Mouse (Mus musculus) right cerebral cortex, adult 18-20 months (tissue): ENCODE measurements around the gene Sbf2.

Source experiments
- DNase-seq: peaks from one replicate; pipeline ENCODE4 v3.0.0; 2022; ENCODE audit warnings: mixed read lengths

The Sbf2 gene

DNA sequence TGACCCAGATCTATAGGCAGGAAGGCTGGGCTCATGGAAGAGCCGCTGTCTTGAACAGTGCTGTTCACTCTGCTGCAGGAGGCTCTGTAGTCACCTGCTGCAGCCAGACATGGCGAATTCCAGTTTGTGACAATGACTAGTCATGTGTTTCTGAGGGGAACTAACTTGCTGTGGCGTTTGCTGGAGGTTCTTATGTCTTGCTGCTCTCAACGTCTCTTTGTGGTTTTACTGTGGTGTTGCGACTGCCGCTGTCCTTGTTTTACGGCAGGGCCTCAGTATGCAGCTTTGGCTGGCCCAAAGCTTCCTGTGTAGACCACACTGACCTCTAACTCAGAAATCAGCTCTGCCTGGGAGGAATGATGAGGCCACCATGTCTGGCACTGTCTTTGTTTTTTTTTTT, 344.3 kb downstream of the Sbf2 start:
- DNase-seq = no peak

DNA sequence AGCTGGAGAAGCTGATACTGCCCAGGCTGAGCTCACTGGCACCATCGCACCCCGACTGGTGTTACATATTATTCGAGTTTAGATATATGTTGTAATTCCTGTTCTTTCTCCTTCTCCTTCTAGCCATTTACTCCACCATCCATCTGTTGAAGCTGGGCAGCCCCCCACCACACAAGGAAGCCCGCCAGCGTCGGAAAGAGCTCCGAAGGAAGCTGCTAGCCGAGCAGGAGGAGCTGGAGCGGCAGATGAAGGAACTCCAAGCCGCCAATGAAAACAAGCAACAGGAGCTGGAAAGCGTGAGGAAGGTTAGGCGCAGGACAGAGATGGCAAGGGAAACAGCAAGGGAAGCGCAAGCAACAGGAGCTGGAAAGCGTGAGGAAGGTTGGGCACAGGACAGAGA, 344.9 kb downstream of the Sbf2 start:
- DNase-seq = no peak

DNA sequence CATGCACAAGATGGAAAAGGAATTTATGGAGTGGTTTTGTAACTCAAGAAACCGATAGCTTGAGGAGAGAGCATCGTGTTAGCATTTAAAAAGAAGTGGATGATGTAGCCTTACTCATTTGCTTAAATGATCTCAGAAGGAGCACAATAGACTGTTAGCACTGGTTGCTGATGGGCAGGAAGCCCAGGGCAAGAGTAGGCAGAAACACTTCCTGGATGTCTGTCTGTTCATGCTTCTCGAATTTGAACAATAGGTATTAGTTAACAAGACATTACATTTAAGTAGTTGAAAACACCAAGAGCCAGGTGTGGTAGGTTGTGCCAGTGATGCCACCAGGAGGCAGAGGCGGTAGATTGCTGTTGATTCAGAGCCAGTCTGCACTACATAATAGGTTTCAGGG, 346.2 kb downstream of the Sbf2 start:
- DNase-seq = no peak

DNA sequence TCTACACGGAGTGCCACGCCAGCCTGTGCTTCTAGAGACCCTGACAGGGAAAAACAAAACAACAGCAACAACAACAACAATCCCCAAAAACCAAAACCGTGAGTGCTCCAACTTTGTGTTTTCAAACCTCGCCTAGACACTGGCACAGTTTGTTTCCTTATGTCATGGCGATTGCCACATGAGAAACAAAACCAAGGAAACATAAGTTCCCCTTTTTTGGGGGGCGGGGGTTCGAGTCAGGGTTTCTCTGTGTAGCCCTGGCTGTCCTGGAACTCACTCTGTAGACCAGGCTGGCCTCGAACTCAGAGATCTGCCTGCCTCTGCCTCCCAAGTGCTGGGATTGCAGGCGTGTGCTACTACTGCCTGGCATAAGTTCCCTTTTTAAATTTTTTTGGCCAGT, 346.7 kb downstream of the Sbf2 start:
- no peak for DNase-seq

DNA sequence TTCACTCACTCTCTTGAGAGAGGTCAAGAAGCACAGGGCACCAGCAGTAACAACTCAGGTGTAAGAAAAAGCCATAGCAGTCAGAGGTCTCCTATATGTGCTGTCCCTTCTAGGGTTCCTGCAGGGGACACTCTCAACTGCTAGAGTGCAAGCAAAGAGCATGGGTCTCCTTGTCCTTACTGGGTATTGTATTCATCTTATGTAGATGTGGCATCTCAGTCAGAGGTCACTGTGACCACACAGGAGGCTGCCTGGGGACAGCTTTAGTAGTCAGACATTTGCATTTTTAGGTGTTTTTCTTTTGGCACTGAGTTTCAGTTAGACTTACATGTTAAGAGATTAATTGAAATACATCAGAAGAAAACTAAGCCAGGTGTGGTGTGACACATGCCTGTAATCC, 347.7 kb downstream of the Sbf2 start:
- no peak for DNase-seq

DNA sequence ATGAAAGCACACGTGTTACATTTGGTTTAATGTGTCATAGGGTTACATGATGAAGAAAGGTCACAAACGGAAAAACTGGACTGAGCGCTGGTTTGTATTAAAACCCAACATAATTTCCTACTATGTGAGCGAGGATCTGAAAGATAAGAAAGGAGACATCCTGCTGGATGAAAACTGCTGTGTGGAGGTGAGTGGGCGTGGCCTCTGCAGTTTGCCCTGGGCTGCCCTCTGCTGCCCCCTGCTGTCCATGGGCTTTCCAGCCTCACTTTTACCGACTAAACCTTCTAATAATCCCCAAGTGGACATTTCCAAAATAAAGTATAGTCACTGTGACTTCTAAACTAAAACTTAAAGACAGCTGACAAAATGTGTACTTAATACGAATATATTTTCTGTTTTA, 348.9 kb downstream of the Sbf2 start:
- DNase-seq = peak; percentile 75

DNA sequence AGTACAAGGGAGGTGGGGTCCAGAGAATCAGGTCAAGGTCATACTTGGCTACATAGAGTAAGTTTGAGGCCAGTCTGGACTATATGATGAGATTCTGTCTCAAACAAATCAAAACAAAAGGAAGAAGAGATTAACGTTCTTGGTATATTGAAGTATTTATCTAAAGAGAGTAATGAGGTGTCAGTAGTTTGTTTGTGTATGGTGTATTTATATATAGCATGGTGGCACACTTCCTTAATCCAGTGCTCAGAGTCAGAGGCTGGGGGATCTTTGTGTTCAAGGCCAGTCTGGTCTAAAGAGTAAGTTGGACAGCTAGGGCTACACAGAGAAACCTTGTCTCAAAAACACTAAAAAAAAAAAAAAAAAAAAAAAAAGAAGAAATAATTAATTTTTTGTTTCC, 351.2 kb downstream of the Sbf2 start:
- no peak for DNase-seq

DNA sequence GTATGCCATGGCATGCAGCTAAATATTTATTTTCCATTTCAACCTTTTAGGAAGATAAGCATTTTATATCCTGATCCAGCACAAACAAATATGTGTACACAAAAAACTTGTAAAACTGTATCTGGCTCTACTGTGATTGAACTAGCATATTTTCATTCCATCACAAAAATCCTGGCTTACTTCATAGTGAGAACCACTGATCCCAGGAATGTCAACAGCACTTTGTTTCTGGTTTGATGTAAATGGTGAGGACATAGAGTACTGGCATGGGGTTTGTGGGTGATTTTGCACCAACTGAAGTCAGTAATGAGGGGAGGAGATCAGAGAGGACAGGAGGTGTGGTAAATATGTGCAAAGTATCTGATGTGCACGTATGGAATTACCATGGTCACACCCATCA, 352.1 kb downstream of the Sbf2 start:
- DNase-seq = no peak

DNA sequence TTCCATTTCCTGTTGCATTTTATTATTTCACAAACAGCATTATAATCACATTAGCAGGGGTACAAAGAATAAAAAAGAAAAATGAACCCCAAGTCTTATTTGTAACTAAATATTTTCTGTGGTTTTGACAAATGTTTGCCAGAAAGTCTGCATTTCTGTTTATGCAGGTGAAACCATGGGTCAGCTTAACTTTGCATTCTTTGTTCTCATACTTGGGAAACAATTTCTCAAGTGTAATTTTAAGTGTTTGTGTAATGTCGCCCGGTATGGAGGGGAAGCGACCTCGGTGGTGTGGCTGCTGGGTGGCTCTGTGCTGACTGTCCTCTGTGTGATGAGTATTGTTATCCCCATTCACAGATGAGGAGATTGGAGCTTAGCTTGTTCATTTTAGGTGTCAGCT, 352.9 kb downstream of the Sbf2 start:
- no peak for DNase-seq

DNA sequence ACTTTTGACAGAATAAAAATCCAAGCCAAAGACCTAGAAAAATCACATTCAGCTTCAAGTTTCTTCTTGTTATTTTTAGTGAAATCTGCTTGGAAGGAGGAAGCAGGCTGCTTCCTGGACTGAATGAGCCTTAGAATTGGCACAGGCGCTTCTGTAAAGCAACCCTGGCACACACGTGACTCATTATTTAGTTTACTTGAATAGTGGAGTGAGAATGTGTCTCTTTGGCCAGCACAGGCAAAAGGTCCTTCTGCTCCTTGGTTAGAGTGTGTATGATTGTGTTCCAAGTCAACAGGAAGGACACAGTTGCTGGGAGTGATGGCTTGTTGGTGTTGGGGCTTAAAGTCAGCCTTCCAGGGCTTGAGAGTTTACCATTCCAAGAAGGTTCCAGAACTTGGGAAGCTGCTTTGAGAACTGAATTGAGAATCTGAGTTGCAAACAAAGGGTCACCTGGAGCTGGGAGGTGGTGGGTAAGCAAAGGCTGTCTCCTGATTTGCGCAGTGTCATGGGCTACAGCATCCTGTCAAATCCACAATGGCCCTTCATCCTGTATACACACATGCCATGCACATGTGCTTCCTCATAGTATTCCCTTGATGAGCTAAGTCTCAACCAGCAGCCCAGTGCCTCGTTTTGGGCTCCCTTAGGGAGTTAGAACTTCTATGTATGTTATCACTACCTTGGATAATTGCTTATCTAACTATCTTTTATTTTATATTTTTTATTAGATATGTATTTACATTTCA, 354.6 kb downstream of the Sbf2 start:
- peak; percentile 18 for DNase-seq

DNA sequence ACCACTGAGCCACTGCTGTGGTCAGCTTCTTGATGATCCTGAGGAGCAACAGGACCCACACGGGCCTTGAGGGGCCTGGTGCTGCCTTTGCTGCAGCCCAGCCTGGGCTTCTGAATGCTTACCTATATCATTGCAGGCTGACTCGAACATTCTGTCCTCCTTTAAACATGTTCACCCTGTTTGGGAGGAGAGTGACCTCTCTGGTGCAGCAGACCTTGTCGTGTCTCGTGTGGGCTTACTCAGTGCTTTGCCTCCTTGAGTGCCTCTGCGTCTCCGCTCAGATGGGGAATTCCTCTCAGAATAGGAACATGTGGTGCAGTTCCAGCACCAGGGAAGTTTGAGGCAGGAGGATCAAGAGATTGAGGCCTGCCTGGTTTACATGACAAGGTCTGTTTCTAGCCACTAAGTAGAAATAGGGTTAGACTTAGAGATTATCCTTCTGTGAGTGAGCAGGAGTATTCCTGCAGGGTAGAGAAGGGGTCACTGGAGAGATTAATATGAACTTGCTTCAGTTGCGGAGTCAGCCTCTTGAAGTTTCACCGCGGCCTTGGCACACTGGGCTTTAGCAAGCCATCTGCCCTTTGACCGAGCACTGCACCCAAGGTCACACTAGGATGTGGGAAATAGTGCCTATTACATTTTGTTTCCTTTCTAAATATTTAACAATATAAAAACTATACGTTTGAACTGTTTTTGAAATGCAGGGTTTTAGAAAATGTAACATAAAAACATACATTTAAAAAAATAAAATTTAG, 356.3 kb downstream of the Sbf2 start:
- no peak for DNase-seq
